Mouse (Mus musculus): Measurements from ENCODE around the gene Osbpl3. TPM values are rescaled to one million over a fixed set of nuclear protein-coding genes. Genes with fewer than 3 reads are reported as not detected.

Osbpl3 gene
- total RNA-seq, 2 experiments from 2014 or later = 14.3 to 15.2 TPM

Other genes starting within 250 kb of the Osbpl3 start
- 10 to 100 TPM; 11.6 to 12.7 TPM for gene Gsdme, start 192.3 kb downstream of the Osbpl3 start, total RNA-seq (2021)
- gene Cycs, start 110.3 kb upstream of the Osbpl3 start, total RNA-seq (2021) = 10 to 100 TPM; 52.0 to 53.4 TPM
- under 1 TPM; 0.39 to 0.41 TPM for gene 4921507P07Rik, start 140.4 kb upstream of the Osbpl3 start, total RNA-seq (2021)
- gene Npvf, start 198.2 kb upstream of the Osbpl3 start, total RNA-seq (2021) = not detected

Data from layer of hippocampus, postnatal 14 days (tissue).